Mouse (Mus musculus) heart, postnatal 0 days (tissue): ENCODE data around the gene Fry. TPM values are rescaled to one million over a fixed set of nuclear protein-coding genes. Genes with fewer than 3 reads are reported as not detected.
A peak's percentile ranks its signal among the peaks of the same experiment; 100 is the strongest.

Experiments
- ATAC-seq: fragments of 200-750 bp; cut with Nextera tagmentation; 2 replicates; pipeline ENCODE4 v1.8.0; 2017; ENCODE audit warnings: low read depth, moderate number of reproducible peaks, moderate library complexity; ENCODE audit not compliant: insufficient read depth
- DNase-seq: peaks from one replicate; pipeline ENCODE4 v3.0.0-alpha.2; 2016; ENCODE audit warnings: low spot score
- H3K27ac ChIP-seq: fragments of 300-500 bp; sonication (generic); 2 replicates; pipeline ENCODE4 v1.5.1; 2014; ENCODE audit warnings: low read depth, mild to moderate bottlenecking
- H3K27me3 ChIP-seq: fragments of 300-500 bp; sonication (generic); 2 replicates; pipeline ENCODE4 v1.6.1; 2014; ENCODE audit warnings: low read length, mixed read lengths; ENCODE audit not compliant: control insufficient read depth, insufficient read depth
- H3K36me3 ChIP-seq: fragments of 300-500 bp; sonication (generic); replicated peaks from 2 replicates; pipeline ENCODE4 v1.6.1; 2014; ENCODE audit warnings: low read length, mixed read lengths; ENCODE audit not compliant: control insufficient read depth, insufficient read depth
- H3K4me1 ChIP-seq: fragments of 300-500 bp; sonication (generic); 2 replicates; pipeline ENCODE4 v1.6.1; 2014; ENCODE audit warnings: antibody characterized with exemption; ENCODE audit not compliant: control insufficient read depth, insufficient read depth
- H3K4me2 ChIP-seq: fragments of 300-500 bp; sonication (generic); 2 replicates; pipeline ENCODE4 v1.6.1; 2014; ENCODE audit warnings: low read depth, mild to moderate bottlenecking, low read length, moderate library complexity
- H3K4me3 ChIP-seq: fragments of 300-500 bp; sonication (generic); 2 replicates; pipeline ENCODE4 v1.5.1; 2014; ENCODE audit warnings: low read depth, low read length
- H3K9ac ChIP-seq: fragments of 300-500 bp; sonication (generic); replicated peaks from 2 replicates; pipeline ENCODE4 v1.6.1; 2014; ENCODE audit warnings: low read depth, low read length, mixed read lengths
- H3K9me3 ChIP-seq: fragments of 300-500 bp; sonication (generic); replicated peaks from 2 replicates; pipeline ENCODE4 v1.6.1; 2016; ENCODE audit warnings: low read length; ENCODE audit not compliant: control insufficient read depth
- CTCF ChIP-seq: IDR thresholded peaks from 2 replicates; pipeline ENCODE4 v1.5.1; 2016; ENCODE audit warnings: antibody characterized with exemption, control low read depth, low read depth
- EP300 ChIP-seq: IDR thresholded peaks from 2 replicates; pipeline ENCODE4 v1.6.1; 2016; ENCODE audit warnings: antibody characterized with exemption, low read depth
- WGBS: fragments of 180-500 bp; shearing (Covaris S2); extraction: QIAGEN DNeasy Blood & Tissue Kit; methylation state at CpG from one replicate; pipeline ENCODE4 v1.1.7; 2014; 5-methylcytosine and 5-hydroxymethylcytosine counted together
- polyA plus RNA-seq: library from polyadenylated mRNA; unstranded; fragments of >200 nt; fragmentation: Nextera tagmentation; extraction: Ambion mirVana; gene quantifications from 2 replicates; pipeline ENCODE4 v1.2.1, GENCODE M21; 2015
- total RNA-seq: library from RNA; depleted of rRNA; stranded (reverse); fragments of >200 nt; gene quantifications from 2 replicates; pipeline ENCODE4 v1.2.3, GENCODE M21; 2014; ENCODE audit warnings: low replicate concordance

Gene Fry
- total and polyA plus RNA-seq, 2 experiments from 2014 or later = 31.8 to 124 TPM

- H3K27ac ChIP-seq = no peak overlapping the region
- no peak for DNase-seq
- no peak for ATAC-seq
Observed at GRCm38 (mm10) chr5:150378586-150378985, 260.1 kb downstream of the Fry start.

GRCm38 (mm10) chr5:150380767-150381166, 262.3 kb downstream of the Fry start:
- Histone ChIP-seq H3K9me3 (no peaks in the 10 kb centered on the region), H3K36me3 (peaks cover 61% of the 10 kb centered on the region), H3K4me1 (peaks cover 15% of the 10 kb centered on the region), H3K9ac (no peak overlapping the region), H3K27me3 (no peaks in the 10 kb centered on the region), H3K4me2 (no peak overlapping the region), H3K27ac (no peak overlapping the region), H3K4me3 (no peak overlapping the region)
- WGBS = 74% methylated on average over 10 of the region's 10 CpGs
- TF ChIP-seq CTCF (no peak), EP300 (no peak)
- ATAC-seq (no peak), DNase-seq (no peak)

More at GRCm38 (mm10) chr5:150378586-150378985, 260.1 kb downstream of the Fry start:
- H3K36me3 ChIP-seq = peaks cover 69% of the 10 kb centered on the region
- no peak overlapping the region for H3K4me3 ChIP-seq
- TF ChIP-seq EP300 (no peak), CTCF (no peak)
- no peak overlapping the region for H3K4me2 ChIP-seq
- H3K9me3 ChIP-seq = no peaks in the 10 kb centered on the region
- H3K4me1 ChIP-seq = no peaks in the 10 kb centered on the region
- H3K27me3 ChIP-seq = no peaks in the 10 kb centered on the region
- WGBS = 72% methylated on average over 18 of the region's 18 CpGs
- H3K9ac ChIP-seq = no peak overlapping the region

- no peak for DNase-seq
- Histone ChIP-seq H3K36me3 (peaks cover 74% of the 10 kb centered on the region), H3K27me3 (no peaks in the 10 kb centered on the region), H3K27ac (no peak overlapping the region), H3K4me1 (peaks cover 15% of the 10 kb centered on the region), H3K4me2 (no peak overlapping the region), H3K4me3 (no peak overlapping the region), H3K9ac (no peak overlapping the region), H3K9me3 (no peaks in the 10 kb centered on the region)
- 75% methylated on average over 5 of the region's 5 CpGs for WGBS
- ATAC-seq = no peak
- no peak for TF ChIP-seq CTCF
Observed at GRCm38 (mm10) chr5:150382411-150382810, 264.0 kb downstream of the Fry start.

- no peak for TF ChIP-seq EP300
- TF ChIP-seq CTCF = no peak
- DNase-seq (peak; percentile 33), ATAC-seq (peak; percentile 76)
- H3K9ac ChIP-seq = no peak overlapping the region
- no peak overlapping the region for H3K4me2 ChIP-seq
- H3K4me1 ChIP-seq = peaks cover 16% of the 10 kb centered on the region
- 28% methylated on average over 17 of the region's 17 CpGs for WGBS
- no peak overlapping the region for H3K4me3 ChIP-seq
- H3K36me3 ChIP-seq = peaks cover 86% of the 10 kb centered on the region
- H3K27me3 ChIP-seq = no peaks in the 10 kb centered on the region
- no peaks in the 10 kb centered on the region for H3K9me3 ChIP-seq
- H3K27ac ChIP-seq = peak overlapping the region; percentile 70
Observed at GRCm38 (mm10) chr5:150384272-150385215, 266.1 kb downstream of the Fry start.

- H3K4me2 ChIP-seq = no peak overlapping the region
- TF ChIP-seq CTCF (no peak), EP300 (no peak)
- no peak overlapping the region for H3K4me3 ChIP-seq
- peak overlapping the region; percentile 70 for H3K27ac ChIP-seq
- WGBS = 46% methylated on average over 7 of the region's 7 CpGs
- no peak for DNase-seq
- H3K27me3 ChIP-seq = no peaks in the 10 kb centered on the region
- H3K36me3 ChIP-seq = peaks cover 84% of the 10 kb centered on the region
- peaks cover 23% of the 10 kb centered on the region for H3K4me1 ChIP-seq
- no peak for ATAC-seq
- H3K9ac ChIP-seq = no peak overlapping the region
- no peaks in the 10 kb centered on the region for H3K9me3 ChIP-seq
Observed at GRCm38 (mm10) chr5:150385224-150385623, 266.8 kb downstream of the Fry start.
